Mouse (Mus musculus): Measurements from ENCODE around the gene Atm. TPM values are rescaled to one million over a fixed set of nuclear protein-coding genes. Genes with fewer than 3 reads are reported as not detected.

Atm gene
- polyA plus RNA-seq, 1 experiment: 6.0 TPM

DNA sequence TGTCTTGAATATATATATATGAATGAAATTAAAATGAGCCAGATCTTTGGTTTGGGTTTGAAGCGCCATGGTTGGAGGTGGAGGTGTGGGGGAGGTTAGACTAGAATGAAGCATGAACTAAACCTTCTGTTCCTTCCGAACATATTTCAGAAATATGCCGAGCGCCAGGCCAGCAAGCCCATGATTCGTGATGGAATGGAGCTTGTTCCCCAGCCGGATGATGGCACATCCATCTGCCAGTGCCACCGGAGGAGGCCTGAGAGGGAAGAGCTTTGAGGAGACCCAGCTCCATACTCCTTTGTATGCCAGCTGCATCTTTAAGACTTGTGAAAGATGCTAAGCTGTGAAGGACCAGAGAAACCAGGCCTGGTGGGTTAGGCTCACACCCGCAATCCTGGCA, 137.0 kb downstream of the Atm start:
- Histone ChIP-seq H3K4me1 (ENCODE audit: control insufficient read depth, insufficient read depth, insufficient read length, low read length) (no peaks in the 10 kb centered on the region), H3K27ac (replicated peaks; ENCODE audit: low read depth, low read length) (no peak overlapping the region), H3K4me3 (ENCODE audit: insufficient read depth, low read depth, low read length) (no peak overlapping the region)

DNA sequence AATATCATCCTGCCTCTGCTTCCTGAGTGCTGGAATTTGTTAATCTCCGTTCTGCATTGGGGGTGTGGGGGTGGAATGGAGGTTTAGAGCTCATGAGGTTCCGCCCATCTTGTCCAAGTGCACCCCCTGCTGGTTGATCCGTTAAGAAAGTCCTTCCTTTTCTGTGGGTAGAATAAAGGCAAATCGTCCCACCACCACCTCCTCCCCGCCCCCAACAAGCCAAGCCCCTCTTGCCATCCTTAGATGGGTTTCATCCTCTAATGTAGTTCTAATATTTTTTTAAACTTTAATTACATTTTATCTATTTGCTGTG, 138.2 kb downstream of the Atm start:
- H3K27ac ChIP-seq (replicated peaks; ENCODE audit: low read depth, low read length): no peak overlapping the region
- H3K4me1 ChIP-seq (ENCODE audit: control insufficient read depth, insufficient read depth, insufficient read length, low read length): no peaks in the 10 kb centered on the region
- no peak overlapping the region for H3K4me3 ChIP-seq (ENCODE audit: insufficient read depth, low read depth, low read length)

DNA sequence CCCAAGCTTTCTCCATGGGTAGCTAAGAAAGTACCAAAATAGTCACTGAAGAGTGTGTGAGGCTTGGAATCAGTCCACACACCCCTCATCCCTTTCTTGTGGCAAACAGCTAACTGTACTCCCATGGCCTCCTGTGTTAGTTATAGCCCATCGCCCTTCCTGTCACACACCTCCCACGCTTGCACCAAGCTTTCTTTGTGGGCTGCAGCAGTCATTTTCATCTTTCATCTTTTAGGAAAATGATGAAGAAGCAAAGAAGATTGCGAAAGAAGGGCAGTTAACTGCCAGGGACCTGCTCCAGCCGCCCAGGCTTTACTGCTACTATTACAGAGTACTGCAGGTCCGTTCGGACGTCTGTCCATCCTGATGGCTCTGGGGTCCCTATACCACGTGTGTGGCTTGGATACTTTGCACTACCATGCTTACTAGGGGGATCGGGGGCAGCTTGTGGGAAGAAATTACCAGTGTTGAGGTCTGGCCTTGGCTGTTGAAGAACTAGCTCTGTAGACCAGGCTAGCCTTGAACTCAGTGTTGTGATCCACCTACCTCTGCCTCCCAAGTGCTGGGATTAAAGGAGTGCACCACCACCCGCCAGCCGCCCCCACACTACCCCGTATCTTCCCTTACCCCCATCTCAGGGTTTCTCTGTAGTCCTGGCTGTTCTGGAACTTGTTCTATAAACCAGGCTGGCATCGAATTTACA, 138.7 kb downstream of the Atm start:
- Histone ChIP-seq H3K4me1 (ENCODE audit: control insufficient read depth, insufficient read depth, insufficient read length, low read length) (no peaks in the 10 kb centered on the region), H3K27ac (replicated peaks; ENCODE audit: low read depth, low read length) (no peak overlapping the region), H3K4me3 (ENCODE audit: insufficient read depth, low read depth, low read length) (no peak overlapping the region)

DNA sequence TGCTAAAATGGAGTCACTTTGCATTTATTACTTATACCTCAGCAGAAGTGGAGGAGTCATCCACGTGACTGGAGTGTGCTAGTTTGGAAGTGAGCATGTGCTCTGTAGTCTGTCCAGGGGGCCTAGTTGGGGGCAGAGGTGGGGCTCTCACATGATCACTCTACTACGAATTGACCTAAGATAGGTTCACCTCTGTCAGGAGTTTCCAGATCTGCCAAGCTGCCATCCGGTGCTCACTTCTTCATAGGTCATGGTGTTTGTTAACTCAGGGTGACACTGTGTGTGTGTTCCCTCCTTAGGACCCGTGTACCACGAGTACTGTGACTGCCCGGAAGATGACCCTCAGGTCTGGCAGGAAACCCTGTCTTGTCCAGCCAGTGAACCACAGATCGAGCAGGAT, 146.4 kb downstream of the Atm start:
- Histone ChIP-seq H3K4me1 (ENCODE audit: control insufficient read depth, insufficient read depth, insufficient read length, low read length) (no peaks in the 10 kb centered on the region), H3K4me3 (ENCODE audit: insufficient read depth, low read depth, low read length) (no peak overlapping the region), H3K27ac (replicated peaks; ENCODE audit: low read depth, low read length) (no peak overlapping the region)

Other genes starting within 250 kb of the Atm start
- gene Exph5, start 235.1 kb downstream of the Atm start, polyA plus RNA-seq (2012; ENCODE audit: insufficient read depth, insufficient read length, missing spikeins): not detected in 2 replicates
- 6.1 and 6.8 TPM in 2 replicates for gene Kdelc2, start 152.7 kb downstream of the Atm start, polyA plus RNA-seq (2012; ENCODE audit: insufficient read depth, insufficient read length, missing spikeins)
- 1.1 TPM in 1 of 2 replicates, not detected in the other for gene 4930550C14Rik, start 134.4 kb downstream of the Atm start, polyA plus RNA-seq (2012; ENCODE audit: insufficient read depth, insufficient read length, missing spikeins)
- gene Npat, start 307 bp upstream of the Atm start, polyA plus RNA-seq (2012; ENCODE audit: insufficient read depth, insufficient read length, missing spikeins): 2.4 and 2.5 TPM in 2 replicates
- gene Acat1, start 73.6 kb upstream of the Atm start, polyA plus RNA-seq (2012; ENCODE audit: insufficient read depth, insufficient read length, missing spikeins): 808 and 1,072 TPM in 2 replicates
- gene Cul5, start 133.3 kb upstream of the Atm start, polyA plus RNA-seq (2012; ENCODE audit: insufficient read depth, insufficient read length, missing spikeins): 15.1 and 20.1 TPM in 2 replicates
- gene Rab39, start 169.5 kb upstream of the Atm start, polyA plus RNA-seq (2012; ENCODE audit: insufficient read depth, insufficient read length, missing spikeins): not detected in 2 replicates
- gene Slc35f2, start 234.8 kb upstream of the Atm start, polyA plus RNA-seq (2012; ENCODE audit: insufficient read depth, insufficient read length, missing spikeins): not detected in 2 replicates